Mouse (Mus musculus) telencephalon, adult 2 months (tissue): ENCODE measurements around the gene Opalin.

Experiments used
- DNase-seq: peaks from one replicate; pipeline ENCODE4 v3.0.0-alpha.2; 2011; ENCODE audit warnings: low read depth, low spot score

Opalin gene

GRCm38 (mm10) chr19:41015951-41016716 is 60.8 kb downstream of the Opalin start:
- DNase-seq: no peak

GRCm38 (mm10) chr19:41014003-41014402 is 62.9 kb downstream of the Opalin start:
- DNase-seq: no peak

- DNase-seq: no peak
Observed at GRCm38 (mm10) chr19:41013591-41013990, 63.3 kb downstream of the Opalin start.
